Mouse (Mus musculus): Measurements from ENCODE around the gene Rundc3a.
"Not testable (repeated sequence)": the region's sequence is repeated elsewhere in the genome, so short reads cannot be mapped to it uniquely, and the experiment has no call there.

- not testable (repeated sequence) for TF ChIP-seq CTCF (IDR thresholded peaks at IDR 0.05; ENCODE audit: low read depth, low read length); POLR2A (IDR thresholded peaks at IDR 0.05; ENCODE audit: borderline replicate concordance, low read depth, low read length)
These were observed 3.8 kb upstream of the Rundc3a start for GRCm38 (mm10) chr11:102389436-102389835.

All from bone marrow macrophage, adult 2 months (primary cell).